Mouse (Mus musculus) megakaryocyte, embryonic 14.5 days (primary cell): ENCODE results near the gene Pqbp1. TPM values are rescaled to one million over a fixed set of nuclear protein-coding genes. Genes with fewer than 3 reads are reported as not detected.

Experiments used
- H3K27me3 ChIP-seq: replicated peaks from 2 replicates; pipeline ENCODE3; 2012; ENCODE audit warnings: inconsistent platforms
- H3K36me3 ChIP-seq: replicated peaks from 2 replicates; pipeline ENCODE3; 2012; ENCODE audit warnings: low read length, inconsistent platforms, mixed read lengths
- H3K4me1 ChIP-seq: 2 replicates; pipeline ENCODE4 v1.6.1; 2012; ENCODE audit warnings: inconsistent platforms
- H3K4me3 ChIP-seq: replicated peaks from 2 replicates; pipeline ENCODE3; 2012; ENCODE audit warnings: moderate library complexity, mild to moderate bottlenecking, inconsistent platforms
- H3K9me3 ChIP-seq: 2 replicates; pipeline ENCODE4 v1.6.1; 2012; ENCODE audit warnings: inconsistent platforms
- FLI1 ChIP-seq: IDR thresholded peaks from 2 replicates; pipeline ENCODE4 v1.6.1; 2012; ENCODE audit warnings: low read length, inconsistent platforms, mixed read lengths
- GATA1 ChIP-seq: IDR thresholded peaks from 3 replicates; pipeline ENCODE4 v1.6.1; 2012; ENCODE audit warnings: mixed read lengths, low read length, inconsistent platforms, borderline replicate concordance
- polyA plus RNA-seq: library from polyadenylated mRNA; stranded (reverse); fragments of >175 nt; gene quantifications from 2 replicates; pipeline ENCODE4 v1.2.3, GENCODE M21; 2012; ENCODE audit warnings: low replicate concordance; ENCODE audit not compliant: insufficient read depth

Pqbp1 gene
- polyA plus RNA-seq, result 135 and 223 TPM in 2 replicates

DNA sequence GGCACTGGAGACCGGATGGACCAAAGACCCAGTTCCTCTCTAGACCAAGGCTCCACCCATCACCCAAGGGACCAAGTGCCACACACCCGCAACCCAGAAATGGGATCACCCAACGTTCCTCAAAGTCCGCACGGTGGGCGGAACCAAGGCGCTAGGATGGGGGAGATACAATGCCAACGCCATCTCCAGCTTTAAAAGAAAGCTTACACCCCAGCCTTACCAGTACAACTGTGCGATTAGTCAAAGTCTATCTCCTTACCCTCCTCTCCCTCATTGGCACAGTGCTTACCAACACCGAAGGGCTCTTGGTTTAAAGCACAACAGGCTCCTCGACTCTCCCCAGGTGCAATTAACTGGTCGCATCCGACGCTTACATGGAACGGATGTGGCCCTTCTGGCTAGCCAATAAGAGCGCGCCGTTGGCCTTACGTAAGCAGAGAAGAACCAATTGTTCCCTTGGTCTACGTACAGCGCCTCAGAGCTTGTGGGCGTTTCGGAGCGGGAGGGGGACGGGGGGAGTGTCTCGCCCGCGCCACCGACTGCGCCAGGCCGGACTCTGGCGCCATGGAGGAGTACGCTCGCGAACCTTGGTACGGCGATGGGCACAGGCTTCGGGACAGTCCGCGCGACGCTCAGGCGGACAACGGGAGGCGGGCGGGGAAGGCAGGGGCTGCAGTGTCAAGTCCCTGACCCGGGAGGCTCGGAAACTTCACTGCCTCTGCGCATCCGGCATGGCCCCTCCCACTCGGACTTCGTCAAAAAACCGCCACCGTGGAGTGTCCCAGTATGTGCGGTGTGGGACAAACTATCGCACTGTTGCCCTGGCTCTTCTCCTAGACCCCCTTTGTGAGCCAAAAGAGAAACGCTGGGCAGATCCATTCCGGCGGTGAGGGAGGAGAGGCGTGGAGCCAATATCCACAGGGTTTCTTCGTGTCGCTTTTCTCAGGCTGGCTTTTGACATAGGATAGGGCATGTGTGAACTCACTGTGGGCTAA lies at the start of gene Pqbp1, which contains the start of gene Timm17b:
TSS of gene Pqbp1 (minus strand) at position 390 of the 995 bp plus-strand sequence.
TSS of gene Timm17b (plus strand) at position 478 of the 995 bp plus-strand sequence.
- Histone ChIP-seq H3K27me3 (no peaks in the 10 kb centered on the region), H3K36me3 (peaks cover 45% of the 10 kb centered on the region), H3K9me3 (0 out of 2 replicates have a peak, but pooled peaks cover 3% of the 10 kb centered on the region), H3K4me3 (peak within 1 kb of the TSS; percentile 96), H3K4me1 (peaks cover 17% of the 10 kb centered on the region; the same call in 1 of the 2 replicates)
- no peak for TF ChIP-seq GATA1
- no peak for TF ChIP-seq FLI1

- peak overlapping the region; percentile 91 for H3K4me3 ChIP-seq
- no peaks in the 10 kb centered on the region for H3K36me3 ChIP-seq
- no peaks in the 10 kb centered on the region for H3K9me3 ChIP-seq
- TF ChIP-seq FLI1 (no peak), GATA1 (no peak)
- H3K27me3 ChIP-seq, result peaks cover 2% of the 10 kb centered on the region
- H3K4me1 ChIP-seq, result peaks cover 12% of the 10 kb centered on the region; the same call in 1 of the 2 replicates
Observed at GRCm38 (mm10) chrX:7947900-7948492, 48.9 kb upstream of the Pqbp1 start.

- Histone ChIP-seq H3K27me3 (peaks cover 2% of the 10 kb centered on the region), H3K4me1 (peaks cover 12% of the 10 kb centered on the region; the same call in 1 of the 2 replicates), H3K4me3 (peak within 1 kb of the TSS; percentile 91), H3K36me3 (no peaks in the 10 kb centered on the region), H3K9me3 (no peaks in the 10 kb centered on the region)
- TF ChIP-seq GATA1 (no peak), FLI1 (no peak)
Observed at GRCm38 (mm10) chrX:7947108-7947899, 48.2 kb upstream of the Pqbp1 start, which contains the start of gene Hdac6. TSS of gene Hdac6 (minus strand) at chrX:7947889.

GRCm38 (mm10) chrX:7945618-7946017 lies 46.5 kb upstream of the Pqbp1 start:
- H3K4me3 ChIP-seq, result no peak overlapping the region
- no peaks in the 10 kb centered on the region for H3K9me3 ChIP-seq
- peaks cover 2% of the 10 kb centered on the region for H3K27me3 ChIP-seq
- H3K36me3 ChIP-seq, result peaks cover 7% of the 10 kb centered on the region
- H3K4me1 ChIP-seq, result peaks cover 12% of the 10 kb centered on the region; the same call in 1 of the 2 replicates
- no peak for TF ChIP-seq FLI1
- TF ChIP-seq GATA1, result no peak

- H3K9me3 ChIP-seq, result 0 out of 2 replicates have a peak, but pooled peaks cover 3% of the 10 kb centered on the region
- no peak overlapping the region for H3K4me3 ChIP-seq
- peaks cover 37% of the 10 kb centered on the region for H3K36me3 ChIP-seq
- no peaks in the 10 kb centered on the region for H3K27me3 ChIP-seq
- 0 out of 2 replicates have a peak, but pooled peaks cover 3% of the 10 kb centered on the region for H3K4me1 ChIP-seq
- TF ChIP-seq GATA1, result no peak
- TF ChIP-seq FLI1, result no peak
Observed at GRCm38 (mm10) chrX:7937667-7938066, 38.6 kb upstream of the Pqbp1 start.

GRCm38 (mm10) chrX:7936874-7937273 lies 37.8 kb upstream of the Pqbp1 start:
- H3K27me3 ChIP-seq, result no peaks in the 10 kb centered on the region

DNA sequence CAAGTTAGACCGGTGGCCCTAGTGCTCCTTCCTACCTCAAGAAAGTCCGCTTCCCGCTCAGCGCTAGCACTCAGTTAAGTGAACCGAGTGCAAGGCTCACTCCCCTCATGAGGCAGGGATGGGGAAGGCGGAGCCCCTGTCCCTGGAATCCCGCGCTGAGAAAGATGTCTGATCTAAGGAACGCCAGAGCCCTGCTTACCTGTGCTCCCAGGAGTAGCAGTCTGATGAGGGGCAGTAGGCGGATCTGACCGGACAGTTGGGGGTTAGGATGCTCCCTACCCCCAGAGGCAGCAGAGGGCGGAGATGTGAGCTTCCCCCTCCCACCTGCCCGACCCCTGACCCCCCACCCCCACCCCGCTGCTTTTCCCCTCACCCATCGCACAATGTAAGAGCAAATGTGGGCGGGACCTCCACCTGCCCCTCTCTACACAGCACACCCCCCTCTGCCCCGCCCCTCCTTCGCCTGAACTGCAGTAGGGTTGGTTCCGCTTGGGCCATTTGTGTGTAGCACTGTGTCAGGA lies 29.3 kb upstream of the Pqbp1 start, which contains the start of gene Eras:
TSS of gene Eras (minus strand) at position 338 of the 521 bp plus-strand sequence.
- H3K4me1 ChIP-seq, result peaks cover 12% of the 10 kb centered on the region; the same call in 1 of the 2 replicates
- H3K27me3 ChIP-seq, result peaks cover 66% of the 10 kb centered on the region
- peaks cover 13% of the 10 kb centered on the region for H3K9me3 ChIP-seq
- peak within 1 kb of the TSS; percentile 44 for H3K4me3 ChIP-seq
- TF ChIP-seq GATA1 (no peak), FLI1 (no peak)
- peaks cover 21% of the 10 kb centered on the region for H3K36me3 ChIP-seq

More at GRCm38 (mm10) chrX:7936874-7937273, 37.8 kb upstream of the Pqbp1 start:
- H3K9me3 ChIP-seq, result 0 out of 2 replicates have a peak, but pooled peaks cover 3% of the 10 kb centered on the region
- TF ChIP-seq FLI1 (no peak), GATA1 (no peak)
- peaks cover 38% of the 10 kb centered on the region for H3K36me3 ChIP-seq
- H3K4me1 ChIP-seq, result 0 out of 2 replicates have a peak, but pooled peaks cover 3% of the 10 kb centered on the region
- no peak overlapping the region for H3K4me3 ChIP-seq

GRCm38 (mm10) chrX:7927116-7927515 lies 28.0 kb upstream of the Pqbp1 start:
- Histone ChIP-seq H3K4me1 (peaks cover 23% of the 10 kb centered on the region), H3K27me3 (peaks cover 78% of the 10 kb centered on the region), H3K4me3 (no peak overlapping the region), H3K9me3 (peaks cover 18% of the 10 kb centered on the region), H3K36me3 (peaks cover 19% of the 10 kb centered on the region)
- no peak for TF ChIP-seq FLI1
- TF ChIP-seq GATA1, result no peak
